Mouse (Mus musculus): ENCODE measurements around the gene Cr2. TPM values are rescaled to one million over a fixed set of nuclear protein-coding genes. Genes with fewer than 3 reads are reported as not detected.
A peak's percentile ranks its signal among the peaks of the same experiment; 100 is the strongest.

The Cr2 gene
- polyA plus RNA-seq, 1 experiment from 2014 or later = 0.14 TPM

DNA sequence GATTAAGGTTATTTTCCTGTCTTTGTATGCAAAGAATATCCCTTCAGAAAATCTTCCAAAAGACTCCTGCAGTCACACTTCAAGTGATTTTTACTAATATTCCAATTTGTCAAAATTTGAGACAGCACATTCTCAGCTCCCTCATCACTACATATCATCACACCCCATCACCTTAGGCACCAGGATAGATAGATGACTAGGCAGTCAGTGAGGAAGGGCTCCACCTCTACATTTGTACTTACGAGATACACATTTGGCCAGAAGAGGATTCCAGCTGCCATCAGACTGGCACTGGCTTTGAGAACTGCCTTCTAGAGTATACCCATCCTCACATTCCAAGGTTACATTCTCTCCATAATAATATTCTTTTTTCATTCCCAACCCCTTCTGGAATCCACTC is 62.1 kb downstream of the Cr2 start:
- peak; percentile 91 for ATAC-seq (ENCODE audit: insufficient read depth)
- Histone ChIP-seq H3K9ac (no peak overlapping the region), H3K9me3 (replicated peaks) (no peaks in the 10 kb centered on the region), H3K4me1 (replicated peaks) (peaks cover 23% of the 10 kb centered on the region), H3K27me3 (no peaks in the 10 kb centered on the region), H3K36me3 (replicated peaks) (peaks cover 68% of the 10 kb centered on the region), H3K27ac (replicated peaks) (peak overlapping the region; percentile 45), H3K4me3 (replicated peaks) (no peak overlapping the region), H3K4me2 (peak overlapping the region; percentile 41)
- 37% methylated on average over 1 of the region's 1 CpGs for WGBS (ENCODE audit: insufficient replicate concordance)

GRCm38 (mm10) chr1:195113621-195114020 is 62.9 kb downstream of the Cr2 start:
- peak; percentile 83 for ATAC-seq (ENCODE audit: insufficient read depth)
- H3K4me2 ChIP-seq = peak overlapping the region; percentile 36
- no peaks in the 10 kb centered on the region for H3K9me3 ChIP-seq (replicated peaks)
- H3K27ac ChIP-seq (replicated peaks) = peak overlapping the region; percentile 86
- H3K9ac ChIP-seq = no peak overlapping the region
- H3K36me3 ChIP-seq (replicated peaks) = peaks cover 70% of the 10 kb centered on the region
- 41% methylated on average over 4 of the region's 4 CpGs for WGBS (ENCODE audit: insufficient replicate concordance)
- no peak overlapping the region for H3K4me3 ChIP-seq (replicated peaks)
- H3K27me3 ChIP-seq = no peaks in the 10 kb centered on the region
- peaks cover 23% of the 10 kb centered on the region for H3K4me1 ChIP-seq (replicated peaks)

DNA sequence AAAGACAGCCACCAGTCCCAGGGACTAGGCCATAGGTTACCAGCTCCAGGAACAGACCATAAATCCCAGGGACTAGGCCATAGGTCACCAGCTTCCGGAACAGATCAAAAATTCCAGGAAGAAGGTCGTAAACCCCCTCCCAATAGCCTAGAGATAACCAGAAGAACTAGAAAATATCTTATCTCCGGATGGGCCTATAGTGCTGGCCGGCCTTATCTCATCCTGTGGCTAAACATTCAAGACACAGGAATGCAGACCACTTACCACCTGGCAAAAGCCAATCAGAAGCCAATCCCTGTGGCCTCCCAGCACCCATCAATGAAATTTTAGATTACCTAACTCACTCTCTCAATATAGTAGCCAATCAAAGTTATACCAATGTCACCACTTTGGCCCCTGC is 75.8 kb downstream of the Cr2 start:
- 11% methylated on average over 4 of the region's 4 CpGs for WGBS (ENCODE audit: insufficient replicate concordance)
- ATAC-seq (ENCODE audit: insufficient read depth) = peak; percentile 33
- Histone ChIP-seq H3K4me1 (replicated peaks) (peaks cover 26% of the 10 kb centered on the region), H3K4me2 (no peak overlapping the region), H3K27ac (replicated peaks) (no peak overlapping the region), H3K9me3 (replicated peaks) (no peaks in the 10 kb centered on the region), H3K4me3 (replicated peaks) (no peak overlapping the region), H3K9ac (no peak overlapping the region), H3K27me3 (no peaks in the 10 kb centered on the region), H3K36me3 (replicated peaks) (peaks cover 74% of the 10 kb centered on the region)

- no peak overlapping the region for H3K4me2 ChIP-seq
- H3K9ac ChIP-seq = no peak overlapping the region
- peaks cover 41% of the 10 kb centered on the region for H3K4me1 ChIP-seq (replicated peaks)
- H3K36me3 ChIP-seq (replicated peaks) = peaks cover 71% of the 10 kb centered on the region
- no peak overlapping the region for H3K27ac ChIP-seq (replicated peaks)
- H3K9me3 ChIP-seq (replicated peaks) = no peaks in the 10 kb centered on the region
- no peaks in the 10 kb centered on the region for H3K27me3 ChIP-seq
- ATAC-seq (ENCODE audit: insufficient read depth) = no peak
- no peak overlapping the region for H3K4me3 ChIP-seq (replicated peaks)
- WGBS (ENCODE audit: insufficient replicate concordance) = 98% methylated on average over 1 of the region's 1 CpGs
Observed at GRCm38 (mm10) chr1:195098004-195098403, 78.5 kb downstream of the Cr2 start.

DNA sequence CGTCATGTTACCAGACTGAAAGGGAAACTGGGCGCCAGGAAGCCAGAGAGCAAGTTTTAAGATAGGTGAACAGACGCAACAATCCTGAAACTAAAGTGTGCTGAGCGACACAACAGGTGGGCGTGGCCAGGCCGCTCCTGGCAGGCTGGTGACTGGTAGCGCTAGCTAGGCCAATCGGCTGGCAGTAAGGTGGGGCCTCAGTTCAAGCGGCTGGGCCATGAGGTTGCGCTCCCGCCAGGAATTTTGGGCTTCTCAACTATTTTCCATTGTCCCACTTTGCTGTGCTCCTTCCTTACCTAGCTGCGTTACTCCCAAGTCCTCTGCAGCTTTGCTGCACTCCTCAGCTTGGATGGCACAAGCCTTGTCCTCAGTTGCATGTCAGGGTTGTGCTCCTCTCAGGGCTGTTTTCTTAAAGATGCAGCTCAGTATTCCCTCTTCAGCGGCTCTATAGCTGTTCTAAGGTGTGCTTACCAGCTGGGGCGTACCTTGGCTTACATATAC is 84.2 kb downstream of the Cr2 start, which contains the start of gene Cd46:
Cd46 (minus strand) TSS at position 30 of the 501 bp plus-strand sequence.
- 1% methylated on average over 14 of the region's 14 CpGs for WGBS (ENCODE audit: insufficient replicate concordance)
- H3K4me1 ChIP-seq (replicated peaks) = peaks cover 54% of the 10 kb centered on the region

GRCm38 (mm10) chr1:195091699-195092219 is 84.8 kb downstream of the Cr2 start:
- Histone ChIP-seq H3K27me3 (no peaks in the 10 kb centered on the region), H3K4me1 (replicated peaks) (peaks cover 49% of the 10 kb centered on the region), H3K27ac (replicated peaks) (peak overlapping the region; percentile 98), H3K4me3 (replicated peaks) (peak overlapping the region; percentile 62), H3K9ac (peak overlapping the region; percentile 64), H3K9me3 (replicated peaks) (no peaks in the 10 kb centered on the region), H3K4me2 (peak overlapping the region; percentile 85), H3K36me3 (replicated peaks) (peaks cover 27% of the 10 kb centered on the region)
- ATAC-seq (ENCODE audit: insufficient read depth) = peak; percentile 98
- 11% methylated on average over 11 of the region's 11 CpGs for WGBS (ENCODE audit: insufficient replicate concordance)

More for the DNA sequence above, 84.2 kb downstream of the Cr2 start, which contains the start of gene Cd46:
- peak; percentile 97 for ATAC-seq (ENCODE audit: insufficient read depth)
- peak within 1 kb of the TSS; percentile 64 for H3K9ac ChIP-seq
- H3K27me3 ChIP-seq = no peaks in the 10 kb centered on the region
- H3K4me3 ChIP-seq (replicated peaks) = peak within 1 kb of the TSS; percentile 62
- peak within 1 kb of the TSS; percentile 98 for H3K27ac ChIP-seq (replicated peaks)
- H3K9me3 ChIP-seq (replicated peaks) = no peaks in the 10 kb centered on the region
- peak within 1 kb of the TSS; percentile 85 for H3K4me2 ChIP-seq
- peaks cover 32% of the 10 kb centered on the region for H3K36me3 ChIP-seq (replicated peaks)

Other genes starting within 250 kb of the Cr2 start
- 9.3 and 10.4 TPM in 2 replicates for gene Cd34, start 237.9 kb downstream of the Cr2 start, polyA plus RNA-seq (2015; fragmentation: Nextera tagmentation; extraction: Ambion mirVana)
- 0.93 and 1.0 TPM in 2 replicates for gene Cd46, start 84.5 kb downstream of the Cr2 start, polyA plus RNA-seq (2015; fragmentation: Nextera tagmentation; extraction: Ambion mirVana)
- 72.6 and 74.8 TPM in 2 replicates for gene Cr1l, start 45.1 kb downstream of the Cr2 start, polyA plus RNA-seq (2015; fragmentation: Nextera tagmentation; extraction: Ambion mirVana)